Mouse (Mus musculus): ENCODE measurements around the gene Frem3.

Frem3 gene

GRCm38 (mm10) chr8:80710670-80711400, 100.0 kb downstream of the Frem3 start:
- DNase-seq (ENCODE audit: low spot score): peak; percentile 48

DNA sequence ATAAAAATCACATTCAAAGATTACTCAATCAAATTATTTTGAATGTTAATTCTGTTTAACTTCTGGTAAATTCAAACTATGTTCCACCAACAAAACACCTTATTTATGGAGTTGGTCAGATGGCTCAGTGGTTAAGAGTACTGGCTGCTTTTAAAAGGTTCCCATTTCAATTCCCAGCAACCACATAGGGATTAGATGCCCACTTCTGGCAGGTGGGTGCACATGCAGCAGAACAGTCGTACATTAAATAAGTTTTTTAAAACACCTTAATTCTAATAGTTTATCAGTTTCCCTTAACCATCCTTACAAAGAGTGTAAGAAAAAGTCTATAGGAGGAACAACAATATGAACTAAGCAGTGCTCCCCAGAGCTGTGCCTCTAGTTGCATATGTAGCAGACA, 103.6 kb downstream of the Frem3 start:
- DNase-seq (ENCODE audit: low spot score): no peak

GRCm38 (mm10) chr8:80732326-80732725, 121.4 kb downstream of the Frem3 start:
- no peak for DNase-seq (ENCODE audit: low spot score)

GRCm38 (mm10) chr8:80738046-80738387, 127.1 kb downstream of the Frem3 start:
- no peak for DNase-seq (ENCODE audit: low spot score)

DNA sequence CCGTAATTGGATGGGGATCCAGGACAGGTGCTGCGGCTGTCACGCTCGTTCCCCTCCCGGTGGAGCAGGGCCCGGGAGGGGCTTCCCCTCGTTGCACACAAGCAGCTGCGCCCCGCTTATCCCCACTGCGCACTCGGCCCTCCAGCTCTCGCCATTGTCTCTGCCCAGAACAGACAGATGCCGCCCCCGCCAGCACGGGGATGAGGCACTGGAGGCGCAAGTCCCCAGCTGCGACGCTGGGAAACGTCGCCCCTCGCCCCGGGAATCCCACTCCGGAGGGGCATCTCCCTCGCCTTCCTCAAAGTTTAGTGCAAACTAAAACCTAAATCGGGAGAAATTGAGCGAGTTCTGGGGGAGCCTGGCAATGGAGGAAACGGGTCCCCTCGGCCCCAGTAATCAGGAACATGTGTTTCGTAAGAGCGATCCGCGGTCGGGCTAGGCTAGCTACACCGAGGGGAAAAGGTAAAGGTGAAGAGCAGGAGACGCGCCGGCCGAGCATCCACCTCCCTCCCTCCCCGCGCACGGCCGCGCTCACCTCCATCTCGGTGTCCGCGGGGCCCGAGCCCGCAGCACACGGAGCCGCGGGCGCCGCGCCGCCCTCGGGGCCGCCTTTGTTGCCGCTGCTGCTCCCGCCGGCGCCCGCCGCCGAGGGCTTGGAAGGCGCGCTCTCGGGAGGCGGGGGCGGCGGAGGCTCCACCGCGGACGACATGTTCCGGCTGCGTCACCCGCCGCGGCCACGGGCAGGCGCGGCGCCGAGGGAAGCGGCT, 127.7 kb downstream of the Frem3 start:
- DNase-seq (ENCODE audit: low spot score): peak; percentile 70

DNA sequence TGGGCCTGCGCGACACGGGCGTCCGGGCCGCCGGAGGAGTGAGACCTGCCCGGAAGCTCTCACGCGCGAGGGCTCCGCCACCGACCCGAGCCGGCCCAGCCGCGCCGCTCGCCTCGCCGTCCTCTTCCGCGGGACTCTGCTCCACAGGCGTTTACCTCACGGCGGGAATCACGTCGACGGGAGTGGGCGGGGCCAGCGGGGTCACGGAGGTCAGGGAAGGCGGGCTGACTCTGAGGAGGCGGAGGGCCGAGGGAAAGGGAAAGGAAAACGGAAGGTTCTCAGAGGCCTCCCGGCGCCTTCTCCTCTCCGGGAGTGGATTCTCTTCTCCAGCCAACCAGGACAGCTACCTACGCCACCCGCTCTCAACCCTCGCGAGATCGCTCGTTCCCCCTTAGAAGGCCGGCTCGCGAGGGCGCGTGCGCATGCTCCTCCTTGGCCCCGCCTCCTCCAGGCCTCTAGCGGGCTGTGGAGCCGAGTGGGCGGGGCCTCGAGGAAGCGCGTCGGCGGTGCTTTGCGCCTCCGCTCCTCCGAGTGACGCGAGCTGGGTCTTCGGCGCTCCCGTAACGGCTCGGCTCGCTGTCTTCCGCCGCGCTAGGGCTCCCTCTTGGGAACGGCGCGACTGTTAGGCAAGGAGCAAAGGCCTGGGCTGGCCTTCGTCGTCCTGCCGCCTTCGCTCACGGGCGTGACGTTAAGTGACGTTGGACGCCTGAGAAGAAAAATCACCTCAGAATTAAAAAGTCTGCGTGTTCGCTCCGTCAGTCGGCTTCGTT, 128.5 kb downstream of the Frem3 start, which contains the start of gene Smarca5:
TSS of gene Smarca5 (minus strand) at position 343 of the 770 bp plus-strand sequence.
- DNase-seq (ENCODE audit: low spot score): peak; percentile 91

DNA sequence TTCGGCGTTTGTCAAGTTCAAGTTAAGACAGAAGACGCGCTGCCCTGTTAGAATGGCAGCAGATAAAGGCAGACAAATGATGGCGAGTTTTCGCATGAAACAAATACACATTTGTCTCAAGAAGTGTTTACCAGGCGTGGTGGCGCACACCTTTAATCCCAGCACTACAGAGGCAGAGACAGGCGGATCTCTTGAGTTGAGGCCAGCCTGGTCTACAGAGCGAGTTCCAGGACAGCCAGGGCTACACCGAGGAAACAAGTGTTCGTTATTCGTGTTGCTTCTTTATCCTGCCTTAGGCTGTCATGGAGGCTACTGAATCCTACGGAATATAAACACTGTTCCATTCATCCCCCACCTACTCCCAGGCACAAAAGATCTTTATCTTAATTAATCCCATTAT, 129.1 kb downstream of the Frem3 start:
- DNase-seq (ENCODE audit: low spot score): no peak

Data from embryo, embryonic 10.5 days (tissue).